Mouse (Mus musculus) liver, postnatal 0 days (tissue): Measurements from ENCODE around the gene Prkca. TPM values are rescaled to one million over a fixed set of nuclear protein-coding genes. Genes with fewer than 3 reads are reported as not detected.

ENCODE experiments used
- ATAC-seq: fragments of 200-750 bp; cut with Nextera tagmentation; 2 replicates; pipeline ENCODE4 v1.8.0; 2017; ENCODE audit warnings: mild to moderate bottlenecking, moderate library complexity
- DNase-seq: peaks from one replicate; pipeline ENCODE4 v3.0.0-alpha.2; 2016
- H3K27ac ChIP-seq: fragments of 300-500 bp; sonication (generic); 2 replicates; pipeline ENCODE4 v1.5.1; 2014; ENCODE audit warnings: antibody characterized with exemption, moderate library complexity, mild to moderate bottlenecking, low read depth
- H3K27me3 ChIP-seq: fragments of 300-500 bp; sonication (generic); 2 replicates; pipeline ENCODE4 v1.6.1; 2014; ENCODE audit warnings: low read length, control low read depth, mixed read lengths; ENCODE audit not compliant: insufficient read depth
- H3K36me3 ChIP-seq: fragments of 300-500 bp; sonication (generic); replicated peaks from 2 replicates; pipeline ENCODE4 v1.6.1; 2014; ENCODE audit warnings: mild to moderate bottlenecking, control low read depth, low read length, moderate library complexity, mixed read lengths; ENCODE audit not compliant: insufficient read depth
- H3K4me1 ChIP-seq: fragments of 300-500 bp; sonication (generic); 2 replicates; pipeline ENCODE4 v1.6.1; 2014; ENCODE audit warnings: antibody characterized with exemption, mild to moderate bottlenecking, control low read depth; ENCODE audit not compliant: insufficient read depth
- H3K4me2 ChIP-seq: fragments of 300-500 bp; sonication (generic); 2 replicates; pipeline ENCODE4 v1.6.1; 2014; ENCODE audit warnings: low read depth, mild to moderate bottlenecking, low read length, moderate library complexity, mixed read lengths
- H3K4me3 ChIP-seq: fragments of 300-500 bp; sonication (generic); 2 replicates; pipeline ENCODE4 v1.5.1; 2014; ENCODE audit warnings: low read depth, low read length
- H3K9ac ChIP-seq: fragments of 300-500 bp; sonication (generic); replicated peaks from 2 replicates; pipeline ENCODE4 v1.6.1; 2014; ENCODE audit warnings: mild to moderate bottlenecking, moderate library complexity
- H3K9me3 ChIP-seq: fragments of 300-500 bp; sonication (generic); 2 replicates; pipeline ENCODE4 v1.6.1; 2016; ENCODE audit warnings: mild to moderate bottlenecking, control low read depth, low read length, mixed read lengths
- CTCF ChIP-seq: sonication (generic); IDR thresholded peaks from 2 replicates; pipeline ENCODE4 v1.5.1; 2016; ENCODE audit warnings: antibody characterized with exemption, low read depth
- EP300 ChIP-seq: IDR thresholded peaks from 2 replicates; pipeline ENCODE4 v1.6.1; 2016; ENCODE audit warnings: antibody characterized with exemption, low read depth, mild to moderate bottlenecking
- WGBS: fragments of 180-500 bp; shearing (Covaris S2); extraction: QIAGEN DNeasy Blood & Tissue Kit; methylation state at CpG from one replicate; pipeline ENCODE4 v1.1.7; 2014; ENCODE audit not compliant: insufficient replicate concordance; 5-methylcytosine and 5-hydroxymethylcytosine counted together
- polyA plus RNA-seq: library from polyadenylated mRNA; unstranded; fragments of >200 nt; fragmentation: Nextera tagmentation; extraction: Ambion mirVana; gene quantifications from 2 replicates; pipeline ENCODE4 v1.2.1, GENCODE M21; 2015

Gene Prkca
- polyA plus RNA-seq, 1 experiment from 2014 or later, result 3.0 TPM

GRCm38 (mm10) chr11:108118814-108119213, 224.9 kb downstream of the Prkca start:
- H3K36me3 ChIP-seq, result no peaks in the 10 kb centered on the region
- DNase-seq, result no peak
- H3K4me2 ChIP-seq, result no peak overlapping the region
- H3K4me1 ChIP-seq, result no peaks in the 10 kb centered on the region
- no peak overlapping the region for H3K4me3 ChIP-seq
- no peak for ATAC-seq
- no peaks in the 10 kb centered on the region for H3K9me3 ChIP-seq
- no peak for TF ChIP-seq EP300
- no peak for TF ChIP-seq CTCF
- WGBS, result 73% methylated on average over 2 of the region's 2 CpGs
- H3K9ac ChIP-seq, result no peak overlapping the region
- H3K27me3 ChIP-seq, result no peaks in the 10 kb centered on the region
- no peak overlapping the region for H3K27ac ChIP-seq

DNA sequence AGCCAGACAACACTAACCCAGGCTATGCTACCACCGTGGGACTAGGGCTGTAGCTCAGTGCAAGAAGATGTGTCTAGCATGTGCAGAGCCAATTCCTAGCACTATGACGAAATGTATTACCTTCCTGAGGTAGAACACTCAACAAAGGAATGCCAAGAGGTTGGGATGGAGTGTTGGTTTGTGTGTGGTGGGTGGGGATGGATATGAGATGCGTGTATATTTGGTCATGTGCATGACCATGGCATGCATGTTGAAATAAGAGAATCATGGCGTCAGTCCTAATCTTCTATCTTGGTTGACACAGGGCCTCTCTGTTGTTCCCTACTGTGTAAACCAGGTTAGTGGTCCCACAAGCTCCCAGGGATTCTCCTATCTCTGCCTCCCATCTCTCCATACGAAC, 225.5 kb downstream of the Prkca start:
- DNase-seq, result no peak
- no peak for TF ChIP-seq EP300
- no peak for TF ChIP-seq CTCF

DNA sequence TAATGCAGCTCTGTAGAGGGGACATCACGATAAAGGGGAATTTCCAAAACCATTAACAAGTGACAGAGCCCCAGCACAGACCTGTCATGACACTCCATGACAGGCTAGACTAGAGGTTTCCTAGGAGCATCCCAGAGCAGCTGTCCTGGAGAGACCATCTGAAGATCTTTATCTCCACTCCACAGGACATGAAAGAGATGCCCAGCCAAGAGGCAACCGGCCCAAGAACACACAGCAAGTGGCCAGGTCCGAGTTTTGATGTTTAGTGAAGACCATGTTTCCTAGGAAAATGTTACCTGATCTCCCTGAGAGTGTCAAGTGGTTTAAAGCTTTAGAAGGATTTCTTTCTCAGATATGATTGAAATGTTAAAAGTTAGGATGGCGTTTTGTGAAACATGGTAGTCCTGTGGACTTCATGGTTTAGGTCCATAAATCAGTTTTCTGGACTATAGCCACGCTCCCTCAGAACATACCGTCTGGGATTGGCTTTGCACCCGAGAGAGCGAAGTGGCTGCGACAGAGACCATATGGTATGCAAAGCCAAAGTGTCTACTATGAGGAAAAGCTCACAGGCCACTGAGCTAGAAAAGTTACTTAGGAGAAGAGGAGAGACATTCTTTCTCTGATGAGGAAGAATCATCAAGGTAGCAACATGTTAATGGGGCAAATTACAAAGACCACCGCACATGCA, 226.2 kb downstream of the Prkca start:
- H3K4me1 ChIP-seq, result no peaks in the 10 kb centered on the region
- H3K4me2 ChIP-seq, result no peak overlapping the region
- TF ChIP-seq EP300, result no peak
- no peak for TF ChIP-seq CTCF
- no peak overlapping the region for H3K27ac ChIP-seq
- H3K27me3 ChIP-seq, result no peaks in the 10 kb centered on the region
- no peaks in the 10 kb centered on the region for H3K36me3 ChIP-seq
- no peaks in the 10 kb centered on the region for H3K9me3 ChIP-seq
- ATAC-seq (no peak), DNase-seq (no peak)
- no peak overlapping the region for H3K9ac ChIP-seq
- WGBS, result 84% methylated on average over 10 of the region's 10 CpGs
- no peak overlapping the region for H3K4me3 ChIP-seq

More for the DNA sequence above, 225.5 kb downstream of the Prkca start:
- Histone ChIP-seq H3K27ac (no peak overlapping the region), H3K27me3 (no peaks in the 10 kb centered on the region), H3K9me3 (no peaks in the 10 kb centered on the region), H3K4me1 (no peaks in the 10 kb centered on the region), H3K36me3 (no peaks in the 10 kb centered on the region), H3K4me3 (no peak overlapping the region), H3K9ac (no peak overlapping the region), H3K4me2 (no peak overlapping the region)
- 83% methylated on average over 5 of the region's 5 CpGs for WGBS
- ATAC-seq, result no peak

DNA sequence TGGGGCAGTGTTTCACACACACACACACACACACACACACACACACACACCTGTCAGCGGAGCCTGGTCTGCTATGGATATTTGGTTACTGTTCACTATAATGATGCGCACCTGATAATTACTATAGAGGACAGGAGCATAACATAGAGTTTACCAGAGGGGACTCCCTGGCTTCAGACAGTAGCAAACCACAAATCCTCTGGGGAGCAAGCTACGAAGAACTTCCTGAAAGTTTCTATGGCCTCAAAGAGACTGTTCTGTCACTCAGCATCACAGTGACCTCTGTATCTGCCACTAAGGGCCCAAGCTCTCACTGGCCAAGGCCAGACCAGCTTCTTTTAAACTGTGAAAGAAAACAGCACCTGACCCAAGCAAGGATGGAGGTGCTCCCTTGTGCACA, 229.6 kb downstream of the Prkca start:
- no peaks in the 10 kb centered on the region for H3K4me1 ChIP-seq
- H3K9me3 ChIP-seq, result no peaks in the 10 kb centered on the region
- H3K36me3 ChIP-seq, result no peaks in the 10 kb centered on the region
- no peak overlapping the region for H3K4me2 ChIP-seq
- 70% methylated on average over 3 of the region's 3 CpGs for WGBS
- H3K27me3 ChIP-seq, result no peaks in the 10 kb centered on the region
- DNase-seq (no peak), ATAC-seq (no peak)
- TF ChIP-seq CTCF (no peak), EP300 (no peak)
- H3K27ac ChIP-seq, result no peak overlapping the region
- H3K4me3 ChIP-seq, result no peak overlapping the region
- H3K9ac ChIP-seq, result no peak overlapping the region

GRCm38 (mm10) chr11:108112437-108112836, 231.3 kb downstream of the Prkca start:
- Histone ChIP-seq H3K9ac (no peak overlapping the region), H3K4me2 (no peak overlapping the region), H3K4me1 (no peaks in the 10 kb centered on the region), H3K27me3 (no peaks in the 10 kb centered on the region), H3K27ac (no peak overlapping the region), H3K36me3 (no peaks in the 10 kb centered on the region), H3K9me3 (no peaks in the 10 kb centered on the region), H3K4me3 (no peak overlapping the region)
- TF ChIP-seq EP300 (no peak), CTCF (no peak)
- DNase-seq (no peak), ATAC-seq (no peak)
- WGBS, result 66% methylated on average over 3 of the region's 3 CpGs

DNA sequence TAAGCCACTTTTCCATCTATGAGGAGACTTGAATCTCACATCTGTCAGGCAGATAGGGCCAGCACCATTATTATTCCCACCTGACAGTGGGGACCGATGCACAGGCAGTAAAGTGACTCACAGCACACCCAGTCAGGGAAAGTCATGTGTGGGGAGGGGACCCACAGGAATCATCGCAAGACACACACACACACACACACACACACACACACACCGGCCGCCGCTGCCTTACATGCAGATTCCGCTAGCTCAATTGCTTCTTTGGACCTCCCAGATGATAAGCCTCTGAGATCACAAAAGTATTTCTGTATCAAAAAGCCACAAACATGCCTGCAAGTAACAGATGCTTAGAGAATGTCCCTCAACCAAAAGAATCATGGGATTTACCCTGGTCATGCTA, 239.6 kb downstream of the Prkca start:
- DNase-seq, result no peak
- Histone ChIP-seq H3K27ac (no peak overlapping the region), H3K4me2 (no peak overlapping the region), H3K9me3 (no peaks in the 10 kb centered on the region), H3K4me1 (0 out of 2 replicates have a peak, but pooled peaks cover 8% of the 10 kb centered on the region), H3K36me3 (no peaks in the 10 kb centered on the region), H3K9ac (no peak overlapping the region), H3K27me3 (no peaks in the 10 kb centered on the region), H3K4me3 (no peak overlapping the region)
- no peak for ATAC-seq
- TF ChIP-seq EP300 (no peak), CTCF (no peak)
- WGBS, result 70% methylated on average over 6 of the region's 6 CpGs
